Mouse (Mus musculus) E14TG2a.4 (cell line): ENCODE measurements around the gene Slc35e4.

Experiments used
- H3K27me3 ChIP-seq: 2 replicates; pipeline ENCODE4 v1.6.1; 2014; ENCODE audit warnings: low read length, control low read depth; ENCODE audit not compliant: insufficient read depth
- H3K36me3 ChIP-seq: 2 replicates; pipeline ENCODE4 v1.6.1; 2014; ENCODE audit warnings: low read length, control low read depth; ENCODE audit not compliant: insufficient read depth
- H3K4me1 ChIP-seq: replicated peaks from 2 replicates; pipeline ENCODE4 v1.6.1; 2014; ENCODE audit warnings: low read depth, low read length, control low read depth
- H3K4me3 ChIP-seq: replicated peaks from 2 replicates; pipeline ENCODE4 v1.5.1; 2014; ENCODE audit warnings: mild to moderate bottlenecking, low read length
- H3K9me3 ChIP-seq: 2 replicates; pipeline ENCODE4 v1.6.1; 2014; ENCODE audit warnings: low read length, control low read depth
- CTCF ChIP-seq: conservative IDR thresholded peaks from 2 replicates; pipeline ENCODE4 v1.5.1; 2014; ENCODE audit warnings: low read length
- NANOG ChIP-seq: IDR thresholded peaks from 2 replicates; pipeline ENCODE4 v1.6.1; 2014; ENCODE audit warnings: borderline replicate concordance, low read length, mixed read lengths
- POU5F1 ChIP-seq: IDR thresholded peaks from 2 replicates; pipeline ENCODE4 v1.6.1; 2014; ENCODE audit warnings: low read length, borderline replicate concordance

Gene Slc35e4

DNA sequence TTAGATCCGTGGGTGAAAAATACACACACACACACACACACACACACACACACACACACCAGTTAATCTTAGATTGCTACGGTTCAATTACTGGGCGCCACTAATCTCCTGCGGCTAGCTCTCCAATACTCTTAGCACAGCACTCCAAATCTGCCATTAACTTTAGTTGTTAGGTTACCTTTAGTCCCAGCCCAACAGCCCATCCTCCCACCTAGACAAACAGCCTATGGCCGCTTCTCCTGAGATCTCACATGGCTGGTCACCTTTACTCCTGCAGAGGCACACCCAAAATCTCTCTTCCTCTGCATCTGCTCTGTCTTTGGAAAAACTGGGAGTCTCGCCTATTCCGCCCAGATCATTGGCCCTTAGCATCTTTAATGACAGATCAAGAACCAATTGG is 26.9 kb upstream of the Slc35e4 start:
- Histone ChIP-seq H3K36me3 (no peaks in the 10 kb centered on the region), H3K4me1 (peaks cover 35% of the 10 kb centered on the region), H3K9me3 (no peaks in the 10 kb centered on the region), H3K4me3 (no peak overlapping the region; the same call in 1 of the 2 replicates), H3K27me3 (0 out of 2 replicates have a peak, but pooled peaks cover 4% of the 10 kb centered on the region)
- TF ChIP-seq CTCF (no peak), POU5F1 (no peak), NANOG (no peak)

DNA sequence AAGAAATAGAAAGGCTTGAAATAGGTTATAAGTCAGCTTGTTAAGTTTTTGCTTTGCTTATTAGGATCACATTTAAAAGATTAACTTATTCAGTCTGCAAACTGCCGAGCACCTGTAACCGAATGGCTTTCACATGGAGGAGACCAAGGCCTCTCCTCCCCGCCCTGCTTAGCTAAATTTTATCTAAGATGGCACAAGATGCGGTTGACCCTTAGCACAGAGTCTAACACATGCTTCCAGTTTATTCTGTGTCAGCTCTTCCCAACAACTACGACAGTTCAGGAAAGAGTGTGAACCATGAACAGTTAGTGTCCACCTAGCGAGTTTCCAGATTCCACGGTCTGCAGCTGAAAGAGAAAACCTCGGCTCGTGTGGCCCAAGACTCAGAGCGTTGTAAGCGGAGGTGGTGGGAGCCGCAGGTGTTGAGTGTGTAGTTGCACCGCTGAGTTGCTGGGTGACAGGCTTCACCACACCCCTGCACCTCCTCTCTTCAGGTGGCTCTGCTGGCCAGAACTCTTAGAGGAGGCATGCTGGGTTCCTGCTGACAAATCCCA is 22.9 kb upstream of the Slc35e4 start:
- TF ChIP-seq NANOG = no peak
- H3K9me3 ChIP-seq = no peaks in the 10 kb centered on the region
- H3K4me1 ChIP-seq = peaks cover 55% of the 10 kb centered on the region
- 0 out of 2 replicates have a peak, but pooled peaks cover 4% of the 10 kb centered on the region for H3K27me3 ChIP-seq
- H3K4me3 ChIP-seq = no peak overlapping the region
- H3K36me3 ChIP-seq = no peaks in the 10 kb centered on the region

DNA sequence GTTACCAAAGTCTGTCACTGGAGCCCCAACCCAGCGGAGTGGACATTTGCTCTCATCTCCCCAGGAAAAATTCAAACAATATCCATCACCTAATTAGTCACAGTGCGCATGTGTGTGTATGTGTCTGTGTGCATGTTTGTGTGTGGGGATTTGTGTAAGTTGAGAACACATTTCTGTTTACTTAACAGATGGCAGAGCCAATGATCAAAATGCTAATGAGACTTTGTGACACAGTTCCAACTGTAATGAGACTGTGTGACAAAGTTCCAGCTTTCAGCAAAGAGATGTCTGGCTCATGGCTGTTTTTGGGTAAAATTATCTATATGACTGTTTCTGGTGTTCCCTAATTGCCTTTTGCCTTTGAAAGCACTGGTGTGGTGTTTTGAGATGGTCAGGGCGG is 21.9 kb upstream of the Slc35e4 start:
- peaks cover 57% of the 10 kb centered on the region for H3K4me1 ChIP-seq
- H3K9me3 ChIP-seq = no peaks in the 10 kb centered on the region
- no peak for TF ChIP-seq CTCF
- TF ChIP-seq NANOG = no peak
- TF ChIP-seq POU5F1 = no peak
- no peak overlapping the region for H3K4me3 ChIP-seq
- H3K27me3 ChIP-seq = 0 out of 2 replicates have a peak, but pooled peaks cover 4% of the 10 kb centered on the region
- H3K36me3 ChIP-seq = no peaks in the 10 kb centered on the region

DNA sequence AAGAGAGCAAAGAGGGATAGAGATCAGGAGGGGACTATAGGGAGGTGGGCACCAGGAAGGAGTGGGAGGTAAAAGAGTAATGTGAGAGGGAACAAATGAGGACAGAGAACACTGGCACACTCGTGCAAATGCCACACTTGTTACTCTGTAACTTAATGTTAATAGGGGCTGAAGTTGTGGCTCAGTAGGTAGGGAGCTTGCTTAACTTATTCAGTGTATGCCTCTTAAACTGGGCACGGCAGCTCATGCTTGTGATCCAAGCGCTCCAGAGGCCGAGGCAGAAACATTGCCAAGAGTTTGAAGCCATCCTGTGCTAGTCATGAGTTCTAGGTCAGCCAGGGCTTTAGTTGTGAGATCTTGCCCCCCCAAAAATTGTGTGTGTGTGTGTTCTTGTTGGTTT is 20.7 kb upstream of the Slc35e4 start:
- H3K9me3 ChIP-seq = no peaks in the 10 kb centered on the region
- 0 out of 2 replicates have a peak, but pooled peaks cover 4% of the 10 kb centered on the region for H3K27me3 ChIP-seq
- 0 out of 2 replicates have a peak, but pooled peaks cover 2% of the 10 kb centered on the region for H3K36me3 ChIP-seq
- H3K4me3 ChIP-seq = no peak overlapping the region
- H3K4me1 ChIP-seq = peaks cover 65% of the 10 kb centered on the region
- no peak for TF ChIP-seq CTCF

DNA sequence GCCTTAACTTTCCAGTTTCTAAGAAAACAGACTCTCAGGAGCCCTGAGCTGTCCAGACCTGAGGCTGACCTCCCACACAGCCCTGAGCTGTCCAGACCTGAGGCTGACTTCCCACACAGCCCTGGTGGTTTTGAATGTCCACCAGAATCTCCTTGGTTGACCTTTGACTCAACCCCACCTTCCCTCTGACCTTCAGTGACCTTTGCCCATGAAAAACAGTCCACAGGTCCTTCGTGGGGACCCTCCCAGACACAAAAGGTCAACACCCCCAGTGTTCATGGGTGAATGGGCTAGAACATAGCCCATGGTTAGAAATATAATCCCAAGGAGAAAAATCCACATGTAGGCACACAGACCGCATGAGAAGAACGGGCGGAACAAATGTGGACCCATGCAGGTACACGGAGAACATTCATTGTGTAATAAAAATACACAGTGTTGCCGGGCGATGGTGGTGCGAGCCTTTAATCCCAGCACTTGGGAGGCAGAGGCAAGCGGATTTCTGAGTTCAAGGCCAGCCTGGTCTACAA is 19.4 kb upstream of the Slc35e4 start:
- 0 out of 2 replicates have a peak, but pooled peaks cover 4% of the 10 kb centered on the region for H3K27me3 ChIP-seq
- no peaks in the 10 kb centered on the region for H3K9me3 ChIP-seq
- TF ChIP-seq POU5F1 = no peak
- TF ChIP-seq CTCF = no peak
- no peak for TF ChIP-seq NANOG

DNA sequence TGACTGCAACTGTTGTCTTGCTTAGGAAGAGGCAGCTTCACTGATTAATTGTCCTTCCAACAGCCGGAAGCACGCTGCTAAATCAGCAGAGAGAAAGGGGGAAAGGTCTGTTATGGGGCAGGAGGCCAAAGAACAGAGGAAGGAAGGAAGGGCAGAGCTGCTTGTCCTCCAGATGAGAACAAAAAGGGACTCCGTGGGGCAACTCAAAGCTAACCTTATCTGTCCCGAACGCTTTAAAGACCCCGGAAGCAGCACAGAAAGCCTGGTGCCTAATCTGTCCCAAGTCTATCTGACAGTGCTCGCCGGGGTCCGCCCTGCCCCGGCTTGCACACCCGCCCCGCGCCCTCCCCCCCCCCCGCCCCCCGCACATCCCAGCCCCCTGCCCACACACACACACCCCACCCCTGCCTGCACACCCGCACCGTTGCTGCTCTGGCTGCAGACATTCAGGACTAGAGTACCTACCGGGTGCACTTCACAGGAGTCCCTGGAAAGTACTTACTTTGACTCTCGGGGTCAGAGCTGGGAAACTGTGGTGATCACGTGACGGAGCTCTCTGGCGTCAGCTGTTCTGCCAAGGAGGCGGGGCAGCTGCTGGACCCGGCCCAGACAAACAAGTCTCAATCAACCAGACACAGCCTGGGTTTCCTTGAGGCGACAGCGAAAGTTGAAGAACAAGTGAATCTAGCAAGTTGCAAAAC is 17.2 kb upstream of the Slc35e4 start, which contains the start of gene Tcn2:
TSS of gene Tcn2 (minus strand) at position 649 of the 701 bp plus-strand sequence.
- H3K9me3 ChIP-seq = peaks cover 6% of the 10 kb centered on the region; the same call in 1 of the 2 replicates
- H3K27me3 ChIP-seq = no peaks in the 10 kb centered on the region
- peak within 1 kb of the TSS; percentile 74 for H3K4me3 ChIP-seq
- H3K4me1 ChIP-seq = peaks cover 59% of the 10 kb centered on the region
- H3K36me3 ChIP-seq = peaks cover 20% of the 10 kb centered on the region
- TF ChIP-seq NANOG = no peak
- TF ChIP-seq POU5F1 = no peak
- TF ChIP-seq CTCF = no peak

More for the DNA sequence above, 19.4 kb upstream of the Slc35e4 start:
- no peak overlapping the region for H3K4me3 ChIP-seq
- peaks cover 67% of the 10 kb centered on the region for H3K4me1 ChIP-seq
- 0 out of 2 replicates have a peak, but pooled peaks cover 4% of the 10 kb centered on the region for H3K36me3 ChIP-seq

DNA sequence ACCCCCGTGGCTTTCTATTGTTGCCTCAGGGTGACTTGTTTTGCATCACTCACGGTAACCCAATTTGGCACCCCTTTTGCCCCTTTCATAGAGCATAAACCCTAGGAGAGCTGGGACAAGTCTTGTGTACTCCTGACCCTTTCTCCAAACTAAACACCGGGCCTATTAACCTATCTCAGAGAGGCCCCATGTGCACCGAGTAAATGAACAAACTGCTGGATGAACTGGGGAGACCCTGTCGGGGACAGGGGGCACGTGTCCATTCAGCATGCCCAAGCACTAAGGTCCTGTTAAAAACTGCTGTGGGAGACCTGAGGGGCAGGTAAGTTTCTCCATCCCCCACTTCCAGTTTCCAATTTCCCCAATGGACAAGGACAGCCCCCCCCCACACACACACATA is 16.5 kb upstream of the Slc35e4 start:
- peak overlapping the region; percentile 74 for H3K4me3 ChIP-seq
- H3K4me1 ChIP-seq = peaks cover 53% of the 10 kb centered on the region
- peaks cover 6% of the 10 kb centered on the region; the same call in 1 of the 2 replicates for H3K9me3 ChIP-seq
- H3K27me3 ChIP-seq = no peaks in the 10 kb centered on the region
- H3K36me3 ChIP-seq = peaks cover 25% of the 10 kb centered on the region
- TF ChIP-seq NANOG (no peak), CTCF (no peak), POU5F1 (no peak)

DNA sequence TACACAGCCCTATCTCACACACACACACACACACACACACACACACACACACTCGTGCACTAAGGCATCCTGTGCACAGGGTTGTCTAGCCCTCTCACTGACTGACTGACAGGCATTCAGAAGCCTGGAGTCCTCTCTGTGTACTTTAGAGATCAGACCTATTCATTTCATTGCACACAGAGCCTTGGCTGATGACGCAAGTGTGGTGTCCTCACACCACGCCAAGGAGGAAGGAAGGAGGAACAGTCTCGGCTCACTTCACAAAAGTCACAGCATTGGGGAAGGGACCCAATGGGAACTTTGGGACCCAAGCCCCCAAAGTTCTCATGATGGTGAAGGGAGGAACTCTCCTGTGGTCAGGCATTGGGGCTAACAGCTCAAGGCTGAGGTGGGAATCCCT is 15.6 kb upstream of the Slc35e4 start:
- H3K4me3 ChIP-seq = no peak overlapping the region
- no peaks in the 10 kb centered on the region for H3K27me3 ChIP-seq

DNA sequence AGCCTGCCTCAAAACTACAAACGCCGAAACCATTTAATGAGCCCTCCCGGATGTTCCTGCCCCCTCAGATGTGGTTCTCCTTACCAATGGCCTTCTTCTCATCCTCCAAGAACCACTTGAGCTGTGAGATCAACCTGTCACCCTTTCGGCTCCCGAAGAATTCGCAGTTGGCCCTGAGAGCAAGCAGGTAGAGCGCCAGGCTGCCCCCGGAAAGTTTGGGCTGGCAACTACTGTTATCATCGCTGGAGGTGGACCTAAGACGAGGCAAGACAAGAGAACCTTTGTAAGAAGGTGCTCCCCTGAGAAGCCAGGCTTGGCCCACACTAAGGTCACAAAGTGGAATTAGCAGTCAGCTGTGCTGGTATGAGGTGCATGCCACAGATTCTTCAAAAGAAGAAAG is 11.5 kb upstream of the Slc35e4 start:
- TF ChIP-seq POU5F1 (no peak), CTCF (no peak), NANOG (no peak)
- no peak overlapping the region for H3K4me3 ChIP-seq
- peaks cover 58% of the 10 kb centered on the region for H3K36me3 ChIP-seq
- H3K4me1 ChIP-seq = peaks cover 19% of the 10 kb centered on the region
- peaks cover 6% of the 10 kb centered on the region; the same call in 1 of the 2 replicates for H3K9me3 ChIP-seq
- no peaks in the 10 kb centered on the region for H3K27me3 ChIP-seq

More for the DNA sequence above, 15.6 kb upstream of the Slc35e4 start:
- H3K9me3 ChIP-seq = peaks cover 6% of the 10 kb centered on the region; the same call in 1 of the 2 replicates
- peaks cover 44% of the 10 kb centered on the region for H3K4me1 ChIP-seq
- TF ChIP-seq CTCF (no peak), POU5F1 (no peak), NANOG (no peak)
- H3K36me3 ChIP-seq = peaks cover 31% of the 10 kb centered on the region
